Mouse (Mus musculus): ENCODE results near the gene Zranb1.

The Zranb1 gene

DNA sequence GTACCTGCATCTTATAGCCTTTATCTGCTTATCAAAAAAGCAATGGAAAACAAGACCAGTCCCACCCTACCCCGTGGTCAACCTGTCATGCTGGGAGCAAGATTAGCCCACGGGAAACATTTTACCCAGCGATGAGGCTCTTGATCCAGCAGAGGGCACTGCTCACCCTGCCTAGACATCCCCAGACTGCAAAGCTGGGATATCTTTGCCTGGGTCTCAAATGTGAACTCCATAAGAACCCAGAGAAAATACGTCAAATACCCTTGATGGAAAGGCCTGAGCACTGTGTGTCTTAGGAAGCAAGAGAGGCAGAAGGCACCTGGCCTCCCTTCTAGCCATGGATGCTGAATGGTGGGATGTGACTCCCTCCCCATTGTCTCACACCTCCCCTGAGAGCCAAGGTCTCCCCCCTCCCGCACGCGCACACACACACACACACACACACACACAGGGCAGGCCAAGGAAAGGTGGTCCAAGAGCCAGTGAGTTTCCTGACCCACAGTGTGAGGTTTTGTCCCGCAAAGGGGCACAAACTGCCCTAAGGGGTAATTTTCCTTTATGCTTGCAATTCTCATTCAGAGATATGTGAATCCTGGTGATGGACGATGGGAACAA lies 101.8 kb downstream of the Zranb1 start:
- in situ Hi-C loops (cut with MboI, MseI), result loop anchor here (10.0 kb wide), 1 partner anchor 602 kb away; the partner anchor contains the start of gene Edrf1

DNA sequence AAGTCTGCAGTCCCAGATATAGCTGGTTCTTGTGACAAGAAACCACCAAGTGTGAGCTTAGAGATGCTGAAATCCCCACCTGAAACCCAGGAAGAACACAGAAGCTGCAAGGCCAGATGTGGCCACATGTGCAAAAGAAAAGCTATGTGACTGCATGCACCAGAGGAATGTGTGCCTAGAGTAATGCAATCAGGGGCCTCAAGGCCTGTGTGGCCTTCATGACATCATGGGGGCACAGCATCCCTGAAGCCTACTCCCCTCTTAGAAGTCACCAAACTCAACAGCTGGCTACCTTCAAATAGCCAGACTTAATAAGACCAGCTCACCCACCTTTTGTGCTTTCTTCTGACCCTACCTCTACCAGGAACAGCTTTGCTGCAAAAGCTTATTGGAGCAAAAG lies 105.0 kb downstream of the Zranb1 start:
- in situ Hi-C loops (cut with MboI, MseI), result loop anchor here (5.0 to 10.0 kb wide), 2 partner anchors 96 to 599 kb away; partner anchors contain the start of gene Edrf1
